Mouse (Mus musculus) forebrain, embryonic 10.5 days (tissue): ENCODE data around the gene Hist1h2ai. TPM values are rescaled to one million over a fixed set of nuclear protein-coding genes. Genes with fewer than 3 reads are reported as not detected.
"Not testable (repeated sequence)": the region's sequence is repeated elsewhere in the genome, so short reads cannot be mapped to it uniquely, and the experiment has no call there.

Experiments
- DNase-seq: peaks from one replicate; pipeline ENCODE4 v3.0.0-alpha.2; 2017; ENCODE audit warnings: low spot score; ENCODE audit errors: extremely low spot score
- H3K27ac ChIP-seq: fragments of 300-500 bp; sonication (generic); 2 replicates; pipeline ENCODE4 v1.5.1; 2016; ENCODE audit warnings: mild to moderate bottlenecking
- H3K27me3 ChIP-seq: fragments of 300-500 bp; sonication (generic); 2 replicates; pipeline ENCODE4 v1.6.1; 2016; ENCODE audit warnings: mild to moderate bottlenecking; ENCODE audit not compliant: poor library complexity, severe bottlenecking
- H3K36me3 ChIP-seq: fragments of 300-500 bp; sonication (generic); replicated peaks from 2 replicates; pipeline ENCODE4 v1.6.1; 2016; ENCODE audit warnings: mild to moderate bottlenecking, moderate library complexity
- H3K4me1 ChIP-seq: fragments of 300-500 bp; sonication (generic); 2 replicates; pipeline ENCODE4 v1.6.1; 2016
- H3K4me3 ChIP-seq: fragments of 300-500 bp; sonication (generic); 2 replicates; pipeline ENCODE4 v1.5.1; 2016; ENCODE audit warnings: mild to moderate bottlenecking, moderate library complexity
- H3K9me3 ChIP-seq: fragments of 300-500 bp; sonication (generic); 2 replicates; pipeline ENCODE4 v1.6.1; 2016; ENCODE audit warnings: mild to moderate bottlenecking, moderate library complexity
- WGBS: fragments of 180-500 bp; shearing (Covaris S2); methylation state at CpG from one replicate; pipeline ENCODE4 v1.1.7; 2016; 5-methylcytosine and 5-hydroxymethylcytosine counted together
- polyA plus RNA-seq: library from polyadenylated mRNA; unstranded; fragments of >200 nt; fragmentation: Nextera tagmentation; extraction: Ambion mirVana; gene quantifications from 2 replicates; pipeline ENCODE4 v1.2.1, GENCODE M21; 2016

The Hist1h2ai gene
- polyA plus RNA-seq, 1 experiment from 2014 or later = 11.9 TPM

GRCm38 (mm10) chr13:21718381-21719080 is 2.3 kb downstream of the Hist1h2ai start:
- Histone ChIP-seq H3K36me3 (no peaks in the 10 kb centered on the region), H3K27ac (peak overlapping the region; percentile 96), H3K9me3 (no peaks in the 10 kb centered on the region), H3K4me1 (peaks cover 54% of the 10 kb centered on the region), H3K4me3 (peak overlapping the region; percentile 59), H3K27me3 (no peaks in the 10 kb centered on the region)
- WGBS = 58% methylated on average over 4 of the region's 4 CpGs
- peak; percentile 41 for DNase-seq

GRCm38 (mm10) chr13:21721107-21721756 is 5.0 kb downstream of the Hist1h2ai start:
- DNase-seq = peak; percentile 32
- WGBS = 2% methylated on average over 25 of the region's 44 CpGs
- not testable (repeated sequence) for H3K27me3 ChIP-seq, H3K9me3 ChIP-seq, H3K36me3 ChIP-seq
- peak overlapping the region; percentile 96 for H3K27ac ChIP-seq
- H3K4me1 ChIP-seq = peaks cover 46% of the 10 kb centered on the region
- H3K4me3 ChIP-seq = peak overlapping the region; percentile 53

- WGBS = under 1% methylated on average over 37 of the region's 37 CpGs
- Histone ChIP-seq H3K4me3 (peak within 1 kb of the TSS; percentile 53), H3K27ac (peak within 1 kb of the TSS; percentile 96), H3K4me1 (peaks cover 44% of the 10 kb centered on the region)
- not testable (repeated sequence) for H3K36me3 ChIP-seq, H3K9me3 ChIP-seq, H3K27me3 ChIP-seq
- DNase-seq = peak; percentile 79
Observed at GRCm38 (mm10) chr13:21721757-21722372, 5.6 kb downstream of the Hist1h2ai start, which contains the start of gene Hist1h2bm. Gene Hist1h2bm (plus strand): TSS chr13:21722044.

- H3K4me3 ChIP-seq = peak overlapping the region; percentile 53
- peak overlapping the region; percentile 96 for H3K27ac ChIP-seq
- DNase-seq = peak; percentile 61
- peaks cover 48% of the 10 kb centered on the region for H3K4me1 ChIP-seq
- H3K36me3 ChIP-seq = no peaks in the 10 kb centered on the region
- WGBS = 3% methylated on average over 11 of the region's 11 CpGs
- H3K9me3 ChIP-seq = no peaks in the 10 kb centered on the region
- H3K27me3 ChIP-seq = no peaks in the 10 kb centered on the region
Observed at GRCm38 (mm10) chr13:21722373-21722925, 6.2 kb downstream of the Hist1h2ai start.

GRCm38 (mm10) chr13:21722993-21723836 is 7.0 kb downstream of the Hist1h2ai start:
- no peaks in the 10 kb centered on the region for H3K36me3 ChIP-seq
- H3K9me3 ChIP-seq = no peaks in the 10 kb centered on the region
- peak overlapping the region; percentile 53 for H3K4me3 ChIP-seq
- 25% methylated on average over 5 of the region's 5 CpGs for WGBS
- H3K27me3 ChIP-seq = no peaks in the 10 kb centered on the region
- DNase-seq = peak; percentile 37
- H3K4me1 ChIP-seq = peaks cover 53% of the 10 kb centered on the region
- peak overlapping the region; percentile 96 for H3K27ac ChIP-seq

GRCm38 (mm10) chr13:21727948-21728572 is 11.8 kb downstream of the Hist1h2ai start:
- WGBS = 26% methylated on average over 11 of the region's 11 CpGs
- H3K4me3 ChIP-seq = peak overlapping the region; percentile 8; the same call in 1 of the 2 replicates

GRCm38 (mm10) chr13:21729544-21729943 is 13.3 kb downstream of the Hist1h2ai start:
- H3K36me3 ChIP-seq = no peaks in the 10 kb centered on the region
- H3K9me3 ChIP-seq = no peaks in the 10 kb centered on the region
- no peak for DNase-seq
- H3K27ac ChIP-seq = peak overlapping the region; percentile 27; the same call in 1 of the 2 replicates
- 48% methylated on average over 1 of the region's 1 CpGs for WGBS
- H3K4me3 ChIP-seq = no peak overlapping the region
- peaks cover 37% of the 10 kb centered on the region for H3K4me1 ChIP-seq
- no peaks in the 10 kb centered on the region for H3K27me3 ChIP-seq

More at GRCm38 (mm10) chr13:21727948-21728572, 11.8 kb downstream of the Hist1h2ai start:
- Histone ChIP-seq H3K9me3 (no peaks in the 10 kb centered on the region), H3K4me1 (peaks cover 23% of the 10 kb centered on the region), H3K27me3 (no peaks in the 10 kb centered on the region), H3K36me3 (no peaks in the 10 kb centered on the region), H3K27ac (peak overlapping the region; percentile 80)
- no peak for DNase-seq

GRCm38 (mm10) chr13:21733466-21733865 is 17.2 kb downstream of the Hist1h2ai start:
- Histone ChIP-seq H3K9me3 (no peaks in the 10 kb centered on the region), H3K4me1 (peaks cover 35% of the 10 kb centered on the region), H3K36me3 (no peaks in the 10 kb centered on the region), H3K27ac (peak overlapping the region; percentile 99), H3K4me3 (peak overlapping the region; percentile 57), H3K27me3 (no peaks in the 10 kb centered on the region)
- WGBS = 60% methylated on average over 5 of the region's 5 CpGs
- DNase-seq = peak; percentile 41

- Histone ChIP-seq H3K27ac (peak overlapping the region; percentile 99), H3K4me3 (peak overlapping the region; percentile 57), H3K27me3 (no peaks in the 10 kb centered on the region), H3K9me3 (no peaks in the 10 kb centered on the region), H3K36me3 (no peaks in the 10 kb centered on the region), H3K4me1 (peaks cover 35% of the 10 kb centered on the region)
- peak; percentile 85 for DNase-seq
- WGBS = under 1% methylated on average over 21 of the region's 21 CpGs
Observed at GRCm38 (mm10) chr13:21734010-21734905, 18.0 kb downstream of the Hist1h2ai start.

GRCm38 (mm10) chr13:21734906-21735767 is 18.9 kb downstream of the Hist1h2ai start, which contains the start of gene Hist1h4j:
Gene Hist1h4j (plus strand): TSS chr13:21735064.
- H3K27ac ChIP-seq = peak within 1 kb of the TSS; percentile 99
- peak; percentile 94 for DNase-seq
- not testable (repeated sequence) for H3K9me3 ChIP-seq, H3K36me3 ChIP-seq, H3K27me3 ChIP-seq
- WGBS = under 1% methylated on average over 49 of the region's 56 CpGs
- H3K4me3 ChIP-seq = peak within 1 kb of the TSS; percentile 57
- H3K4me1 ChIP-seq = peaks cover 35% of the 10 kb centered on the region
